Mouse (Mus musculus) G1E-ER4 (cell line): ENCODE results near the gene Zbtb42. TPM values are rescaled to one million over a fixed set of nuclear protein-coding genes. Genes with fewer than 3 reads are reported as not detected.

Source experiments
- GATA1 ChIP-seq: IDR thresholded peaks from one replicate; pipeline ENCODE4 v1.8.0; 2012; ENCODE audit warnings: low read length, inconsistent platforms
- polyA plus RNA-seq: library from polyadenylated mRNA; stranded (reverse); fragments of >175 nt; gene quantifications from 2 replicates; pipeline ENCODE4 v1.2.3, GENCODE M21; 2012

The Zbtb42 gene
- polyA plus RNA-seq = 0.35 and 0.70 TPM in 2 replicates

DNA sequence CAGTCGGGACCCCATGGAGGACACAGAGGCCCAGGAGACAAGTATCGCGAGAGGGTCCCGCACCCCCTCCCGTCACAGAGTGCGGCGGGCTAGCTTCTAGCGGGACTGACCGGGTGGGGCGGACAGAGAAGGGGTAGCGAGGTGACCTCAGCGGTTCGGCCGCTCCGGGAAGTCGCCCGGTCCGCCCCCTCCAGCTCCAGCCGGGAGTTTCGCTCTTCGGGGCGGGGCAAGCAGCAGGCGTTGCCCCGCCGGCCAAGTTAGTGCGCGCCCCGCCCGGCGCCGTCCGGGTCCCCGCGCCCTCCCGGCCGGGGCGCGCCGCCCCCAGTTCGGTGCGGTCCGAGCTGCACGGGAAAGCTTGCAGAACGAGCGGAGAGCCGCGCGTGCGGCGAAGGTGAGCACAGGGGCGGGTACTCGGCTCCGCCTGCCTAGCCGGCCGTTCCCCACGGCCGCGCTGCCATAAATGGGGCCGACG is at the start of gene Zbtb42:
TSS of gene Zbtb42 (plus strand) at position 274 of the 472 bp plus-strand sequence.
- no peak for TF ChIP-seq GATA1

DNA sequence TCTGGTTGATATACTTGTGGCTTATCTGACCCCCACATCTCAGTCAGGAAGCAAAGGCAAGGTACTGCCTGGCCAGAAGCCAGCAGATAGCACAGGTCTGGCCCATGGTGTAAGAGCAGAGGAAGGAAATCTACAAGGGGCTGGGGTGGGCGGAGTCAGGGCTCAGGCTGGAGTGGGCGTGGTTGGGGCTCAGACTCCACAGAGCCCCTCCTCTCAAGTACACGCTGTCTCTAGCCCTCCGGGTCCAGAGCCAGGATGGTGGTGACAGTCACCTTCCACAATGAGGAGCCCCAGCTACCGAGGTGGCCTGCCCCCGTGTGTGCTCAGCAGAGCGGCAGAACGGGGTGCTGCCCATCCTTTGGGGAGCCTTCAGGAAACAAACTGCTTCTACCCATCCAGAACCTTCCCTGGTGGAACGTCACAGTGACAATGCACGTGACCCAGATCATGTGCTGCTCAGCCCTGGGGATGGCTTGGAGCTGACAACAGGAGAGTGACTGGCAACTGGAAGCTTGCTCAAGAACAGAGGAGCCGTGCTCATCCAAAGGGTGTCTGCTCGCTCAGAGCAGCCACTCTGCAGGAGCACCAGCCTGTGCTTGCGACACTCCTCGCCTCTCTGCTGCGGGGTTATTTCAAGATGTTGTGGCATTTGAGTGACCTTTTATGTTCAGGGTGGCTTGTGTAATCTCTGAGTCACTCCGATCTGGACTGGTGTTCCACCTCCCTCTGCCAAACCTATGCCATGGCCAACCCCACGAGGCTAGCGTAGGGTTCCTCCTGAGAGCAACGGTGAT is 49.5 kb upstream of the Zbtb42 start:
- TF ChIP-seq GATA1 = no peak

GRCm38 (mm10) chr12:112630029-112630428 is 48.6 kb upstream of the Zbtb42 start:
- TF ChIP-seq GATA1 = no peak

GRCm38 (mm10) chr12:112630796-112631195 is 47.8 kb upstream of the Zbtb42 start:
- TF ChIP-seq GATA1 = no peak

DNA sequence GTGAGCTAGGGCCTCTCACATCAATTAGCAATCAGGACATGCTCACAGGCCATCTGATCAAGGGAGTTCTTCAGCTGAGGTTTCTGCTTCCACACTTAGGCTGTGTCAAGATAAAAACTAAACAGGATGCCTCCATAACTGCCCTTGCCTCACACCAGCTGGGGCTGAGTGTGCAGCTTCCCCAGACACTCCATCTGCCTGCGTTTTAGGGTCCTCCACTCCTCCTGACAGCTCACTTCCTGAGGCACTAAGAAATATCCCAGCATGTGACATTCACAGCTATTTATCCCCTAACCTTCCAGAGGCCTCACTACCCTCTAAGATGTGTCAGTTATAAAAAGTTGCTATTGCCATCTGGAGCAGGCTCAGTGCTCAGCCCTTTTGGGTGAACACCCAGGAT is 47.2 kb upstream of the Zbtb42 start:
- no peak for TF ChIP-seq GATA1

DNA sequence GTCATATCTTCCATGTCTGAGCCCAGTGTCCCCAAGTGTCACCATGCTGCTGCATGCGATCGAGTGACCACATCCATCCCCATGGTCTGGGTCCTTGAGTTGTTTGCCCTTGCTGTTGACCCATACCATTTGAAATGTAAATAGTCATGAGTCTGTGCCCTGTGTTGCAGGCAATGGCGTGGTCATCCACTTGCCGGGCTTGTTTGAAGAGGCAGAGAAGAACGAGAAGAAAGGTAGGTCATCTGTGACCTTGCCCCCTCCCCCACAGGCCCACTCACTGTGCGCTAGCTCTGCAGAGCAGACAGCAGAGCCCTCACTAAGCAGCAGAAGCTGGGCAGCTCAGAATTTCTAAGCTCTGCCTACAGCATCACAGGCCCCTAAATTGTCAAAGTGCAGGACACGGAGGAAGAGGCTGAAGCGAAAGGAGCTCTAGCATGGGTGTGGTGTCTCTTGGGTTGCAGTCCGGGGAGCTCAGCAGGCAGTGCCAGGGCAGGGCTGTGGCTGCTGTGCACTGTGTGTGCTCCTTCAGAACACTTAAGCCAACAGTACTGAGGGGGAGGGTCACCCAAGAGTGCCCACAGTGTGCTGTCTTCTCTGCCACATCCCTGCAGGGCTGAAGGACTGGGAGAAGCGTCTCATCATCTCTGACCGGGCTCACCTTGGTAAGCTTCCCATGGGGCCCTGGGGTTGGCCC is 46.4 kb upstream of the Zbtb42 start:
- TF ChIP-seq GATA1 = no peak

DNA sequence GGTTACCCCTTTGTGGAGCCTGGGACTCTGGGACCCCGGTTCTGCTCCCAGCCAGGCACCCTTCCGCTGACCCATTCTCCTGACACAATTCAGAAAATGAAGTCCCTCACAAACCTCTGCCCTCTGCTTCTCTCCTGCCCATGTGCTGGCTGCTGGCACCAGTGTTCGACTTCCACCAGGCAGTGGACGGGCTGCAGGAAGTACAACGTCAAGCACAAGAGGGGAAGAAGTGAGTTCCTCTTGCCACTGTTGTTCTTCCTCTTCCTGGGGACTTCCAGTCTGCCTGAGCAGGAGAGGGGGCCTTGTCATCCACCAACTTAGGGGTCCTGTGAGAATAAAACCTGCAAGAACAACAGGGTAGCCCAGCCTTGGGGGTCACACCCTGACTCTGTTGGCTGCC is 45.7 kb upstream of the Zbtb42 start:
- TF ChIP-seq GATA1 = no peak

DNA sequence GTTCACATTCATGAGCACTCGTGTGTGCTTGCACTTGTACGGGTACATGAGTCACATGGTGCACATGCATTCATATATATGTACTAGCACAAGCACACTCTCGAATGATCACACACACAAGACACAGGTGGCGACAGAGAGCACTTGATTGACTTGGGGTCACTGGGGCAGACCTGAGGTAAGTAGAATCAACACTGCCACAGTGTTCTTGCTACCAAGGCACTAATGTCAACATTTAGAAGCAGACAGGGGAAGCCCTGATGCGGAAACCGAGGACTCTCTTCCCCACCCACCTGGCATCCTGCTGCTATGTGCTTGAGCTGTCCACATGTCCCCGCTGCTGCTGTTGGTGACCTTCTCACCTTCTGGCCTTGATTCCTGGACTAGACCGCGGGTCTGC is 44.9 kb upstream of the Zbtb42 start:
- TF ChIP-seq GATA1 = no peak

DNA sequence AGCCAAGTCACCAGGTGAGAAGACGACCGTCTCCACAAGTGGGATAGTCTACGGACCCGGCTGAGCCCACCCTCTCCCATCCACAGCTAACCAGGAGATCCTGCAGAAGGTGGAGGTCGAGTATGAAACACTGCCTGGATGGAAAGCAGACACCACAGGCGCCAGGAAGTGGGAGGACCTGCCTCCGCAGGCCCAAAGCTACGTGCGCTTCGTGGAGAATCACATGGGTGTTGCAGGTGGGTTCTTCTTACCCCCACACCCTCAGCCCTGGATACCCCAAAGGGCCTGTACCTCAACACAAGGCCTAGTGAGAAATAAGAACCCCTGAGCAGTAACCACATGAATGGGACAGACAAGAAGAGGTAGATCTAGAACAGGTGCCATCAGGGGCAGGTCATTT is 39.1 kb upstream of the Zbtb42 start:
- no peak for TF ChIP-seq GATA1

- TF ChIP-seq GATA1 = no peak
Measured at GRCm38 (mm10) chr12:112643126-112643525, 35.5 kb upstream of the Zbtb42 start.

DNA sequence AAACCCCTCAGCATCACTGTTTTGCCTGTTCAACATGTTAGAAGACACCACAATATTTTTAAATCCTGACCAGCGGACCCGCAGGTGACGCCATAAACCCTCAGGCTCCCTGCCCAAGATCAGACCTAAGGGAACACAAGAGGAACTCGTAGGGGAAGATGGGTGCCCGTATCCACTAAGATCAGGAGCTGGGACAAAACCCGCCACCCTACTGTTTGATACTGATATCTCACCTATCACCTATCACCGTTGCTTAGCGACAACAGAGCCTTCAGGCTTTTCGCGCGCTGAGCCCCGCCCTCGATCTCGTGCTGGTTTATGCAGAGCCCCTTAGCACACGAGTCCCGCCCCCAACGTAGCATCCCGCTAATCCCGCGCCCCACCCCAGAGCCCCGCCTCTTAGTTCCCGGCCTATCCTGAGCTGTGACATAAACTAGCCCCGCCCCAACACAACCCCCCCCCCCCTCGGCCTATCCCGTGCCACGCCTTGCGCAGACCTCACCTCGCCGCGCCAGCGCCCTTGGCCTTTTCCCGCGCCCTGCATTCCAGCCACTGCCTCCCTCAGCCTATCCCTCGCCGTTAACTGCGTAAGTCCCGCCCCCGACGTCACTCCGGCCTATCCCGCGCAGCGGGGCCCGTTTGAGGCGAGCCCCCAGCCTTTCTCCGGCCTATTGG is 34.3 kb upstream of the Zbtb42 start, which contains the start of gene Siva1:
TSS of gene Siva1 (plus strand) at position 500 of the 675 bp plus-strand sequence.
- TF ChIP-seq GATA1 = no peak

DNA sequence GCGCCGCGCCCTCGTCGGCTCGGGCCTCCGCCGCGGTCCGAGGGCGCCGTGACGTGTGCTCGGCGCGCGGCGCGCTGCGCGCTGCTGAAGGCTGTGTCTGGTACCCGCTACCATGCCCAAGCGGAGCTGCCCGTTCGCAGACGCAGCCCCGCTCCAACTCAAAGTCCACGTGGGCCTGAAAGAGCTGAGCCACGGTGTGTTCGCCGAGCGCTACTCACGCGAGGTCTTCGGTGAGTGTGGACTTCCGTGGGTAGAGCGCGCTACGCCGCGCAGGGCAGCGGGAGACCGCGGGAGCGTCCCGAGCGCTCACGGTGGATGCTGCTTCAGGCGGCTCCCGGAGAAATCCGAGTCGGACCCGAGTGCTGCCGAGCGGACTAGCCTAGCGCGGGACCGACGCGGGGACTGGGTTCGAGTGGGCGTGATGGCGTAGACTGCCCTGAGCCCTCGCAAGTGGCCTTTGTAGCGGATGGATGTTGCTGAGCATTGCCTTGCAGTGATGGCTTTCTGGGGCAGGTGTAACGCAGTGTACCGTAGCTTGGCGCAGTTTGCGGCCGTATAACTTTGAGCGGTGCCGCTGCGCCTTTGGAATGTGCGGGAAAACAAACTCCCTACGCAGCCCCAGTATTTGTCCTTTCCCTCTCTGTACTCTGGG is 33.6 kb upstream of the Zbtb42 start:
- TF ChIP-seq GATA1 = no peak

DNA sequence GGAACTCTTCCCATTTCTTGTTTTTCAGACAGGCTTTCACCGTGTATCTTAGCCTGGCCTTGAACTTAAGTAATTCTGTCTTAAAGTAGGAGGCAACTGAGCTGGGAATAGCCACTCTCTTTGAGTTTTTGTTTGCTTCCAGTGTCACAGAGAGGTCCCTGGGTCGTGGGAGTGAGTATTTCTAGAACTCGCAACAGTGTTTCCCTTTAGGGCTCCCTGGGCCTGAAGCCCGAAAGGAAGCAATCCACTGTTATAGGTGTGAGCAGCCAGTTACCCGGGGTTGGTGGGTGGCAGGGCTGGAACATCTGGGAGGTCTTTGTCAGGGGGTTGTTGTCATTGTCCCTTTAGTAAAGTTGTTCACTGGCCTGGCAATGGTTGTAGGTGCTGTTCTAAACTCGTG is 32.5 kb upstream of the Zbtb42 start:
- no peak for TF ChIP-seq GATA1

DNA sequence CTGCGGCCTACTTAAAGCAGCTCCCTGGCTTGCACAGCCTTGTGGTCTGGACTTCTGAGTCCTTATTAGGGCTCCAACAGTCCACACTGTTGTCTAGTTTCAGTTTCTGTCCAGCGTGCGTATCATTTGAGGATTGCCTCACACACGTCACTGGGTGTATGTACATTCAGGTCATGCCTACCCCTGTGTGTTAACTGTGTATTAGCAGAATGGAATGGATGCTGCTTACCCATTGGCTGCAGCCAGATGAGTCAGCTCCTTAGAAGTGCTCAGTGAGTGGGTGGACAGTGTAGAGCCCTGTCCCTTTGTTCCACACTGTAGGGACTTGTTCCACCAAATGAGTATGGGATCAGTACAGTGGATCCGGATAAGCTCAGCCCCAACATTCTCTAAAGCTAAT is 30.5 kb upstream of the Zbtb42 start:
- no peak for TF ChIP-seq GATA1

DNA sequence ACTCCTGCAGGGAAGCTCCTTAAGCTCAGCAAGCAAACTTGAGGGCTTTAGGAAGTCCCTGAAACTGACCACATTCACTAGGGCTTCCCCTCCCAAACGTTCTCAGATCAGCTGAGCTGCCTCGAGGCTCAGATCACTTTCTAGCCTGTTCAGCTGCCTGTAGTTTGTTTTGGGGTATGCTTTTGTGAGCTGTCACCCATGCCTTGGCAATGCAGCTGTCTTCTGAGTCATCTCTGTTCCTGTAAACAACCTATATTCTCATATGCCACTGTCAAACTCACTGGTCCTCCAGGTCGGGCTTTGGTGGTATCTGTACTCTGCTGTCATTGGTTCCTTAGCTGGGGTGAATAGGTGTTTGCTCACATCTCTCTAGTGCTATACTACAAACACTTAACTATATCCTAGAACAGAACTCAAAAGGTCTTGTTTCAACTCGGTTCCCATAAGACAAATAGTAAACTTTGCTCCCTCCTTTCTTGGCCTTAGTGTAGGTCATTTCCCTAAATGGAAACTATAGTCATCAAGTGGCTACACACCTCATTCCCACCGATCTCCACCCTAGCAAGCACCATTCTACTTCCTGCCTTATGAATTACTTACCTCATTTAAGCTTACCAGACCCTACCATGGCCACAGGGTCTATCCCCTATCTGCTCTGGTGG is 26.7 kb upstream of the Zbtb42 start:
- TF ChIP-seq GATA1 = no peak
